Mouse (Mus musculus) gastrocnemius, postnatal 14 days (tissue): Measurements from ENCODE around the gene Cpa4. TPM values are rescaled to one million over a fixed set of nuclear protein-coding genes. Genes with fewer than 3 reads are reported as not detected.
A peak's percentile ranks its signal among the peaks of the same experiment; 100 is the strongest.

Experiments used
- DNase-seq: peaks from one replicate; pipeline ENCODE4 v3.0.0; 2021; ENCODE audit warnings: mixed read lengths
- intact Hi-C: fragments of 180-260 bp; cut with DNase I; formaldehyde crosslinking; loops from one replicate; pipeline ENCODE4 v1.15.1; 2025; ENCODE audit warnings: low total_unique reads
- long read RNA-seq, 2 experiments: library from polyadenylated mRNA; stranded (forward); transcript quantifications; one replicate each; pipeline ENCODE4 v2.0.0; 2021
- total RNA-seq, 2 experiments: library from RNA; stranded (reverse); gene quantifications; 2 replicates each; pipeline ENCODE4 v1.2.3; 2021

Gene Cpa4
- total RNA-seq = under 1 TPM; 0.13 to 0.25 TPM
- long read RNA-seq, experiment 1 = 0 reads
- long read RNA-seq, experiment 2 = 0 reads

GRCm38 (mm10) chr6:30568069-30568468 lies at the start of gene Cpa4:
Cpa4 (plus strand) TSS chr6:30568369.
- intact Hi-C loops = no loop called here
- no peak for DNase-seq

- DNase-seq = no peak
- intact Hi-C loops = no loop called here
Observed at GRCm38 (mm10) chr6:30520400-30520799, 47.8 kb upstream of the Cpa4 start.

GRCm38 (mm10) chr6:30525456-30526332 lies 42.5 kb upstream of the Cpa4 start:
- intact Hi-C loops = no loop called here

GRCm38 (mm10) chr6:30526586-30527515 lies 41.3 kb upstream of the Cpa4 start:
- DNase-seq = no peak
- intact Hi-C loops = no loop called here

More at GRCm38 (mm10) chr6:30525456-30526332, 42.5 kb upstream of the Cpa4 start:
- no peak for DNase-seq

GRCm38 (mm10) chr6:30528800-30529199 lies 39.4 kb upstream of the Cpa4 start:
- intact Hi-C loops = no loop called here

GRCm38 (mm10) chr6:30535340-30535739 lies 32.8 kb upstream of the Cpa4 start:
- DNase-seq = no peak
- intact Hi-C loops = no loop called here

More at GRCm38 (mm10) chr6:30528800-30529199, 39.4 kb upstream of the Cpa4 start:
- no peak for DNase-seq

- DNase-seq = no peak
- intact Hi-C loops = no loop called here
Observed at GRCm38 (mm10) chr6:30538240-30538639, 29.9 kb upstream of the Cpa4 start.

GRCm38 (mm10) chr6:30538800-30539199 lies 29.4 kb upstream of the Cpa4 start:
- intact Hi-C loops = no loop called here
- DNase-seq = no peak

GRCm38 (mm10) chr6:30541009-30541799 lies 27.0 kb upstream of the Cpa4 start, which contains the start of gene Cpa2:
Cpa2 (plus strand) TSS chr6:30541582.
- intact Hi-C loops = no loop called here
- peak; percentile 54 for DNase-seq

- intact Hi-C loops = no loop called here
- DNase-seq = no peak
Observed at GRCm38 (mm10) chr6:30542277-30542676, 25.9 kb upstream of the Cpa4 start.

GRCm38 (mm10) chr6:30543077-30543476 lies 25.1 kb upstream of the Cpa4 start:
- intact Hi-C loops = no loop called here
- no peak for DNase-seq

- intact Hi-C loops = no loop called here
- DNase-seq = no peak
Observed at GRCm38 (mm10) chr6:30543851-30544250, 24.3 kb upstream of the Cpa4 start.

GRCm38 (mm10) chr6:30545689-30546088 lies 22.5 kb upstream of the Cpa4 start:
- DNase-seq = no peak
- intact Hi-C loops = no loop called here

- intact Hi-C loops = no loop called here
Observed at GRCm38 (mm10) chr6:30546571-30547273, 21.4 kb upstream of the Cpa4 start.

GRCm38 (mm10) chr6:30547274-30547645 lies 20.9 kb upstream of the Cpa4 start:
- no peak for DNase-seq
- intact Hi-C loops = no loop called here

More at GRCm38 (mm10) chr6:30546571-30547273, 21.4 kb upstream of the Cpa4 start:
- DNase-seq = no peak

- intact Hi-C loops = no loop called here
- peak; percentile 63 for DNase-seq
Observed at GRCm38 (mm10) chr6:30547656-30548306, 20.4 kb upstream of the Cpa4 start.

GRCm38 (mm10) chr6:30549231-30549761 lies 18.9 kb upstream of the Cpa4 start:
- intact Hi-C loops = no loop called here

More at GRCm38 (mm10) chr6:30549231-30549761, 18.9 kb upstream of the Cpa4 start:
- no peak for DNase-seq
